Mouse (Mus musculus) embryo, embryonic 10 days (tissue): ENCODE data around the gene Ldb2.

Source experiments
- DNase-seq: peaks from one replicate; pipeline ENCODE4 v3.0.0-alpha.2; 2015; ENCODE audit warnings: low spot score

The Ldb2 gene

DNA sequence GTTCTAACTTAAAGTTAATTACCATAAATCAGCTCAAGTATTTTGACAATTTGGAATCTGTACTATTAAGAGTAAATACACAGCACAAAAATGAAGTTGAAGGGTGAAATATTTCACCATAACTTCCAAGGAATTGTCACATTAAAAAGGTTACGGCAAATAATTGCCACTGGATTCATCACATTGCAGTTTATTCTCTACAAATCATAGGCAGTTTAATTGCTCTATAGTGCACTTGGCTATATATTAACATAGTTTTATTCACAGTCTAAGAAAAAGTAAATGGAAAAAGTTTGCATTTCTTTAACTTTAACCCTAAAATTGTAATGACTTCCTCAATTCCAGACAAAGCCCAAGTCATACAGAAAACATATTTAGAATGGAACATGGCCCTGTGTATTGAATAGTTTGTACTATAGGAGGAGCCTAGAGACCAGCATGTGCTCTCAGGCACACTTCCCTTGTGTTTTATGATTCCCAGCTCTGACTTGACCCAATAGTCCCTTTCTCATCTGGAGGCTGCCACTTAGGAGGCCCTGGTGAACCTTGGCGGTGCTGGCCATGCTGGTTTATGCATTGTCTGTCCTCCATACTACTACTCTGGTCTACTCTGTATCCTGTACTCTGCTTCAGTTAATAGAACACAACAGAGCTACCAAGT is 255.9 kb downstream of the Ldb2 start:
- DNase-seq, result no peak

DNA sequence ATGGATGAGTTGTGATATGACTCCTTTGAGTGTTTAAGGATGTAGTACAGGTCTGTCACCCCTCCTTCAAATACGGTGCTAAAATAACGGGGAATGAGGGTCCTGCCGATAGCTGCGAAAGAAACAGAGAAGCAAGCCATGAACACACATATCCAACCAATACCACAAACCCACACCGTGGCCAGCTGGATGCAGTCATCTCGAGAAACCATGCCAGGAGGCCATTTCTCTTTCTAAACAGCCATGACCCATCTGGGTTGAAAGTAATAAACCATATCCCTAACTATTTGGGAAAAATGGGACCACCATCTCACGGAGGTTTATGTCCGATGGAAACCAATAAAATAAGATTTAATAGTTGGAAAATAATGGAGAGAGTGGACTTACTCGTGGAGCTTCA is 257.7 kb downstream of the Ldb2 start:
- DNase-seq, result no peak

- no peak for DNase-seq
Measured at GRCm38 (mm10) chr5:44538687-44539086, 260.8 kb downstream of the Ldb2 start.

- peak; percentile 86 for DNase-seq
Measured at GRCm38 (mm10) chr5:44538000-44538395, 261.5 kb downstream of the Ldb2 start.

GRCm38 (mm10) chr5:44537316-44537999 is 262.0 kb downstream of the Ldb2 start:
- peak; percentile 7 for DNase-seq

GRCm38 (mm10) chr5:44529466-44529865 is 270.0 kb downstream of the Ldb2 start:
- DNase-seq, result no peak

DNA sequence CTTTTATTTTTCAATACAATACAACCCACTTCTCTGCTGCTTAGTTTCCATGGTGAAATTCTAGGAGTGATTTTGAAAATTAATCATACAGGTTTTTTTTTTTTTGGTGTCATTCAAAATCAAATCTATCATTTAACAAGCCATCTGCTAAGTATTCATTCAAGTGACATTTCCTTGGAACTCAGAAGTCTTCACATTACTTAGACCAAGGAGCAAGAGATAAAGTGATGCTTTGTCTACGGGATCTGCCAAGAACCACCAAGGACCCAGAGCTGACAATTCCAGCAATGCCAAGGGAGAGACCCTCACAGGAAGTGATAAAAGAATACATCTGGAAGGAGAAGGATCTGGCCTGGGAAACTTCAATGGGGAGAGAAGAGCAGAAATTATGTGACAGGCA is 270.5 kb downstream of the Ldb2 start:
- no peak for DNase-seq

DNA sequence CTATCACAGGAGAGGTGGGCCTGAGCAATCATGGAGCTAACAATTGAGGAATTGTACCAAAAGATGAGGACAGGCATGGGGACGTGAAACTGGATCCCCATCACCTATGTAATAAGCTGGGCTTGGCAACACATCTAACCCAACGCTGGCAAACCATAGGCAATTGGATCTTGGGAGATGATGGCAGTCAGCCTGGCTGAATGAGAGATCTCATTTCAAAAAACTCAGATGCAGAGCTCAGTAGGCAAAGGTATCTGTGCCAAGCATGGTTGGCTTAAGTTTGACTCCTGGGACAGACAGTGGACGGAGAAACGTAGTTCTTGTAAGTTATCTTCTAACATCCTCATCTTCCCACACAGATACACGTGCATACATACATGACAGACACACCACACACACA is 294.3 kb downstream of the Ldb2 start:
- no peak for DNase-seq

DNA sequence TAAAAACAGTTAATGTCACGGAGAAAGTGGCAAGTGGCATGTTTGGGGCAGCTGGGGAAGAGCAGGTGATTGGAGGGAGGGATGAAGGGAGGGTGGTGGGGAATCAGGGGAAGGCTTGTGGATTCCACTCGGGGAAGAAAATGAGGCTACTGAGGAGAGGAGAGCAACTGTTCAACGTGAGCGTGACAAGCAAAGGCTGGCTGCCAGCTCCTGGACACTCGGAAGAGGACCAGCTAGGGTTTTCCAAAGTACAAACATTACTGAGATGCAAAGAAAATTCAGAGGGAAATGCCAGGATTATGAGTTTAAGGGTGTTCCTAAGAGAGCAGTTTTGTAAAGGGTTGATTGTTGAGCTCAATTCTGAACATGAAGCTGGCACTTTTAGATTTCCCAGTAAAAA is 294.7 kb downstream of the Ldb2 start:
- no peak for DNase-seq

GRCm38 (mm10) chr5:44498229-44498628 is 301.3 kb downstream of the Ldb2 start:
- no peak for DNase-seq

GRCm38 (mm10) chr5:44496854-44497253 is 302.6 kb downstream of the Ldb2 start:
- DNase-seq, result no peak

DNA sequence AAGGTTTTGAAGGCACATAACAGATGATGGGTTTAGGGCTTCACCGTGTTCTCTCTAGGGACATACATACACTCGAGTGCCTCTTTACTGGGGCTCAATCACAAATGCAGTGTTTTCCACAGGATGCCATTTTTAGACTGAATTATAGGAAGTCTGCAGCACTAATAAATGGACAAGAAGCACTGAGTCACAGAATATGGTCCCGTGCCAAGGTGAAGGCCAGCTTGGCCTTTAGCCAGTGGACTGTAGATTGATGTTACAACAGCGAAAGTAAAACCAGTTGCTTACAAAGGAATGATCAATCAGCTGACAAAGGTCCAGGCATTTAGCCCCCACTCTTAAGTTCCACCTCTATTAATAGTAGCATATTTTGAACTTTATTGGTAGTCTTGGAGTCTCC is 304.4 kb downstream of the Ldb2 start:
- no peak for DNase-seq

DNA sequence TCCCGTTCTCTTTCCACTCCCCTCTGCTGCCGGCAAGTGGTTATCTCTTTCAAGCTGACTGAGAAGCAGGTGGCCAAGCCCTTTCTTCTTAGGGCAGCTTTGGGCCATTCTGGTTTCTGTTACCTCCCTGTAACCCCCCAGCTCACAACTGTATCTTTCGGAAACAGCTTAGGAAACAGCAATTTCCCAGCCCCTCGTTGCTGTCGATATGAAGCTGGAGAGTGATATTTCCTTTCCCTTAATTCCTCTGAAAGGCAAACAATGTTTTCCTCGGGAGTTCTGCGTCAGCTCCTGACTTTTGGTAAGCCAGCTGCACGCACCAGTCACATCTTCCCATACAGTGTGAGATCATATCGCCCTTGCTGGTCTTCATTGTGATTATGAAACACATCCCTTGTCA is 305.3 kb downstream of the Ldb2 start:
- DNase-seq, result no peak

DNA sequence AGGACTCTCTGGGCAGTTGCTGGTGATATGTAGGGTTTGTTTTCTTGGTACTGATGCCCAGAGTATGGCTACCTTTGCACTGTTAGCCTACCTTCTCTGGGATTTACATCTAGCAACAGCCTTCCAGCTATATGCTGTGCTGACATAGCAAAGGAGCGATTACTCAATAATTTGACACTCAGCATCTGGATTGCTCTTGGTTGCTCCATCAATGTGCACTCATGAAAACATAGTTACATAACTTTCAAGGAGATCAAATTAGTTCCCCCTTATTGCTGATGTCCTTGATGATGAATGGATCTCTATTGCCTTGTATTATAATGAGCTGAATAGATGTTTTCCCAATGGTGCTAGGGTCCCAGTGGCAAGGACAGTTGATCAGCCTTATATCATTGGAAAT is 308.0 kb downstream of the Ldb2 start:
- DNase-seq, result no peak

DNA sequence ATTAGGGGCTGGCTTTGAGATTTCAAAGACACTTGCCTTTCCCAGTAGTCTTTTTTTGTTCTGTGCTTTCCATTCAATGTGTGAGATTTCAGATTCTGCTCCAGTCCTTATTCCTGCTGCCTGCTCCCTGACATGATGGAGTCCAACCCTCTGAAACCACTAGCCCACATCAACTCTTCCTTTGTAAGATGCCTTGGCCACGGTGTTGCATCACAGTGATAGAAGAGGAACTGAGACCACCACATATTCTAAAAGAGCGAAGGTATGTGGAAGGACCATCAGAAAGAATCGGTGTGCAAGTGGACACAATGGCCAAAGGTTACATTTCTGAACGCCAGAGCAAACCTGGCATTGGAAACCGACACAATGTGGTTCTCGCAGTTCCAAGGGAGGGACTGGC is 309.0 kb downstream of the Ldb2 start:
- DNase-seq, result no peak

DNA sequence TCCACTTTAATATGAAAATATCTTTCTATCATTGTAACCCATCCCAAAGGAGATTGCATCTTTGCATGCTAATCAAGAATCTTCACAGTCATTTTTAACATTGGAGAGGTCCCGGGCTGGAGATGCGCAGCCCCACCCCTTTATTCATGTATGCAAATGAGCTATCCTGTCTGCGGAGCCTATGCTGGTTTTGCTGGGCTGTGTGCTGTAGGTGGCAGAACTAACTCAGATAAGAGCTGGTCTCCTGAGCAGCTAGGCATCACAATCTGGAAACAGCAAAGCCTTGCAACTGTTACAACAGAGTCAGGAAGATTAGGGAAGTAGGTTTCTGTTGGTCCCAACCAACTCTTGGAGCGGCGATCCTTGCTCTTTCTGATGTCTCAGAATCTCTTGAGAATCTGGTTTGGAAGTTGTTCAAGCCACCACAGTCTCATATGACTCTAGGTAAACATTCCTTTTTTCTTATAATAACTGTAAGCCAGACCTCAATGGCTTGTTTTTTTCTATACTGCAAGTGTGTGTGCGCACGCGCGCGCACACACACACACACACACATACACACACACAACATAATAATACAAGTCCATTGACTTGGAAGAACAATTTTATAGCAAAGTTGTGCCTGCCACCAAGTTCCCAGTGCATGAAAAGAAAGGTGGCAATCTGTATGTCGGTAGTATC is 315.9 kb downstream of the Ldb2 start:
- peak; percentile 76 for DNase-seq

DNA sequence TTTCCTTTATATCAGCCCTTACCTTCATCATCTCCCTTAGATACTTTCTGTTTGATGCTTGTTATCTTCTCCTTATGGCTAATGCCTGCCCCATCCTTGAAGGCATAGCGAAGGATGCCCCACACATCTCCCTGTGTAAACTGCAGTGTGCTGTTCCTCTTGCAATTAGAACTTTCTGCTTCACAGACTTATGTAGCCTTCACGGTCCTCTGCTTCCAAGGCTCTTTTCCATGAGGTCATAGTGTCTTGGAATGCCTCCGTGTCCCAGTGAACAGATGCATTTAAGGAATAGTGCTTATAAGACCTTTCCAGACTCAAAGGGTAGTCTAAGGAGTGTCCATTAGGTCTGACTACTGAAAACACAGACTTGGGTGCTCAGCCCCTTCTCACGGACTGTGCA is 318.1 kb downstream of the Ldb2 start:
- no peak for DNase-seq

DNA sequence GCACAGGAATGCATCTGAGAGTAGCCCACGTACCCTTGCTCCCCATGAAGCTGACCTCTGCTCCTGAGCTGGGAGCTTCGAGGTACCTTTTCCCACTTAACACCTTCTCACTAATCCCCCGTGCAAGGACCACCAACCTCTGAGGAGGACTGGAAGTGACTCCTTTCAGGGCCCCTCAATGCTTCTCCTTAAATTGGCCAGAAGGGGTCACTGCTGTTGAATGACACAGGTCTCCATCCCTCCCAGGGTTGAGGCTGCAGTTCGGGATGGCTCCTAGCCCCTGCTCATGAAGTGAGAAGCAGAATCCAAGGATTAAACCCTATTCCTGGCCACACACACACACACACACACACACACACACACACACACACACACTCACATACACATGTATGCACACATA is 323.1 kb downstream of the Ldb2 start:
- peak; percentile 73 for DNase-seq

DNA sequence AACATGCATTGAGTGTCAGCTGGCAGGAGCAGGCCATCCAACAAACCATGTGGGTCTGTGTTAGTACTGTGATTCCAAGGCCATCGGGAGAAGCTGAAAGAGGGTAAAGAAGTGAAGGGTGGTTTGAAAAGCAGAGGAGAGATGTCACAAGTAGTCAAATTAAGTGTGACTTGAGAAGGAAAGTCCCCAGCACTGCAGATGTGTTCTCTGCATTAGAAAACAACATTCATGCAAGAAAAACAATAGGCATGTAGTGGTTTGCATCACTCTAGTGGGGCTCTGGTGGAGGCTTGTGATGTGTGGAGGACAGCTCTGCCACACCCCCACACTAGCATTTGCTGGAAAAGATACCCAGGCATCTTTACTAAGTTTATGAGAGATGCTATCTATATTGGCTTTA is 323.9 kb downstream of the Ldb2 start:
- DNase-seq, result no peak

DNA sequence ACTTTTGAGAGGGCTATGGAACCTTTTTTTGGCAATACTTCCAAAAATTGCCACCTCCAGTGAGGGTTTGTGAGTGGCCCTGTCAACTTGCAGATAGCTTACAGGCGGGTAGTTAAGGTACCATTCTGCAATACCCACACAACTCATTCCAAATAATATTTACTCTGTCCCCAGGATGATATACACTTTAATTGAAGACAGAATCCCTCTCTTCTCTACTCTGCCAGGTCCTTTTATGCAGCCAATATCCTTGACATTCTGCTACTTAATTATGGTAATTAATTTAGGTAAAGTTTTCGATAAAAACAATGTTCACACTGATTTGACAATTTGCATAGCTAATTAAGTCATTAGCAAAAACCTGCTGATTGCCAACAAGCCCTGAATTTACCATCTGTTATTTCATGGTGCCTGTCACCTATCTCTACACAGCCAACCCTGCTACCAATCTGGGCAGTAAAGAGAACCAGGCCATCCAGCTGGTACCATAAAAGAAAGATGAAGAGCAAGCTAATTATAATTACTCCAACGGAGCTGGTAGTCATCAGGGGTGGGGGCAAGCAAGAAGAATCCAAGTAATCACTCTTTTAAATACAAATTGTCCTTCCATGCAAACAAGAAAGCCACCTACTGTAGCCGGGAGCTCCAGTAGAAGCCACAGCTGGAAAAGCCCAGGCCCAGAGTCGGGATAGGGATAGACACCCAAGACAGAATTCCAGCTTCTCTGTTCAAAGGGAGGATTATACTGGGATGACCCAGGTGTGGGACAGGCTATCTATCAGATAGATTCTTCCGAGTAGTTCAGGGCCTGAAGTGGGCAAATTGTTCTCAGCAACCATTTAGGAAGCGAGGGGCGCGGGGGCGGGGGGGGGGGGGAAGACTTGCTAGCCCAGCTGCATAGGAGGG is 325.4 kb downstream of the Ldb2 start:
- DNase-seq, result no peak

GRCm38 (mm10) chr5:44465238-44465637 is 334.2 kb downstream of the Ldb2 start:
- DNase-seq, result no peak
